Mouse (Mus musculus) heart, postnatal 0 days (tissue): ENCODE measurements around the gene Cyp3a44.
"Not testable (repeated sequence)": the region's sequence is repeated elsewhere in the genome, so short reads cannot be mapped to it uniquely, and the experiment has no call there.

Source experiments
- CTCF ChIP-seq: IDR thresholded peaks from 2 replicates; pipeline ENCODE4 v1.5.1; 2016; ENCODE audit warnings: antibody characterized with exemption, control low read depth, low read depth
- EP300 ChIP-seq: IDR thresholded peaks from 2 replicates; pipeline ENCODE4 v1.6.1; 2016; ENCODE audit warnings: antibody characterized with exemption, low read depth

DNA sequence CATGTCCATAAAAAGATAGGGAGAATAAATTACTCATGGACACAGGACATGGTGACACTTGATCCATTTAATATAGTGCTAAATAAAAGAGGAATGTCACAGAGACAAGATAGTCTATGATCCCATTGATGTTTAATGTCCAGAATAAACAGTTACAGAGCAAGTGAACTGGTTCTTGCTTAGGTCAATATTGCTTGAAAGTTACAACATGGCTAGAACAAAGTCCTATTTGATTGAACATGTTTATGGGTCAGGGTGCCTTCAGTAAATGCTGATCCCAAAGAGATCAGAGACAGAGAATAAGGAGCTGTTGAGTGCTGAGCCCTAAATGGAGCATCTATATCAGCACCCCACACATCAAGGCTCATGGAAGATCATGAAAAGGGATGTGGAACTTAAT is 12.4 kb downstream of the Cyp3a44 start:
- TF ChIP-seq CTCF, EP300: not testable (repeated sequence)
